Mouse (Mus musculus) layer of hippocampus, postnatal 25 days (tissue): ENCODE data around the gene Myo1a. TPM values are rescaled to one million over a fixed set of nuclear protein-coding genes. Genes with fewer than 3 reads are reported as not detected.
A peak's percentile ranks its signal among the peaks of the same experiment; 100 is the strongest.

Source experiments
- DNase-seq, 2 experiments: peaks; one replicate each; pipeline ENCODE4 v3.0.0; 2022; ENCODE audit warnings: mixed read lengths in 2 of 2, low spot score in 1 of 2; ENCODE audit errors: extremely low spot score in 1 of 2
- total RNA-seq, 2 experiments: library from RNA; stranded (reverse); gene quantifications; 2 replicates each; pipeline ENCODE4 v1.2.3; 2021

The Myo1a gene
- total RNA-seq, 2 experiments from 2014 or later, result 0.66 to 1.0 TPM

DNA sequence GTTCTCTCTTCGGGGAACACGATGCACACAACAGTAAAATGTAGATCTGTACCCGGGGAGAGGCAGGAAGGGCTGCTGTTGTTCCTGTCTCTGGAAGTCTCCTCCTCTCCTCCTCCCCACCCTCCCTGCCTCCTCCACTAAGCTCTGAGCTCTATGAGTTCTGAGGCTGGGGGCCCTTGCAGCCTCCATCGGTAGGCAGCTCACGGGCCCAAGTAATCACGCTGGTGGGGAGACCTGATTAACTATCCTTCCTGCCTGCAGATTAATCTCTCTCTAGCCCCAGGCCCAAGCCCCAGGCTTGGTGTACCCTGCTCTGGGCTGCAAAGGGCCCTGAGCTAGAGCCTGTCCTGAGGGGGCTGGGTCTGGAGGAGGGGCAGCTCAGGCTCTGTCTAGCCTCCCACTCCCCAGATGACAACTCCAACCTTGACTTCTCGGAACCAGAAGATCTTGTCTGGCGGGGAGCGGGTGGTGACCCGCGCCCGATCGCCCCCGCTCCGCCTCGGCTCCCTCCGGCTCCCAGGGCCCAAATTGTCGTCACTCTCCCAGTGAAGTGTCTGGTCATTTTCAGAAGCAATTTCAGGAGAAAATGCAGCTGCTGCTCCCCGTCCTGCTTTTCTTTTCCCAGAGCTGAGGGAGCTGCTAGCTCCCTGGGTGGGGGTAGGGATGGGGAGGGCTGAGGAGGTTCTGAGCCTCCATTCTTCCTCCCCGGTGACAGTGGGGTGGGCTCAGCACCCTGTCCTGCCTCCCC lies 16.9 kb downstream of the Myo1a start:
- no peak for DNase-seq

DNA sequence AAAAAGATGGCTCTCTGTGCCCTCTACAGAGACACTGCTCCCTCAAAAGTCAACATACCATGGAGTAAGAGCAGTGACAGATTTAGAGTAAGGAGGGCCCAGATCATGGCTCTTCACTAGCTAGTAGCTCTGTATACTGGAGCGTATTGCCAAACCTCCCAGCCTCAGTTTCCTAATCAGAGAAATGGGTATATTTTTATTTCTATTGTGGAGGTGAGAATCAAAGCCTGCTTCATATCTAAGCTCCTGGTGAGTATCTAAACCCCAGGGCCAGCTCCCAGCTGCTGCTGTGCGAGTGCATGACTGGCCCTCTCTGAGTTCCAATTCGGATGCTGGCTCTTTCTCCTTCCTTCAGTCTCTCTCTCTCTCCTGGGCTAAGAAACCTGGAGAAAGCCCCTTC lies 19.2 kb downstream of the Myo1a start, which contains the start of gene Tac2:
Tac2 (plus strand) TSS at position 301 of the 400 bp plus-strand sequence.
- no peak for DNase-seq

DNA sequence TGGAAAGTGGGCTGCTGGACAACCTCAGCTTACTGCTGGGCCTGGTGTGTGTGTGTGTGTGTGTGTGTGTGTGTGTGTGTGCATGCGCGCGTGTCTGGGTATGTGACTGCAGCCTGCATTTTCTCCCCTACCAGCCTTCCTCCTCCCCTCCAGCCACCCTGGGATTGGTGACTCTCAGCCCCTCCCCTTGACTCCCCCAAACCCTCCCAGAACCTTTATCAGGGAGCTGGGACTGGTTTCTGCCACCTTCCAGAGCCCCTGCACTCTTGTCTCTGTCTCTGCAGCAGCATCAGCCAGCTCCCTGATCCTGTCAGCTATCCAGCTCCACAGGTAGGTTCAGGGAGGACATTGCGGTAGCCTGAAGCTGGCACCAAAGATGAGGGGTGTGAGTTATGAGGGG lies 20.2 kb downstream of the Myo1a start:
- no peak for DNase-seq

DNA sequence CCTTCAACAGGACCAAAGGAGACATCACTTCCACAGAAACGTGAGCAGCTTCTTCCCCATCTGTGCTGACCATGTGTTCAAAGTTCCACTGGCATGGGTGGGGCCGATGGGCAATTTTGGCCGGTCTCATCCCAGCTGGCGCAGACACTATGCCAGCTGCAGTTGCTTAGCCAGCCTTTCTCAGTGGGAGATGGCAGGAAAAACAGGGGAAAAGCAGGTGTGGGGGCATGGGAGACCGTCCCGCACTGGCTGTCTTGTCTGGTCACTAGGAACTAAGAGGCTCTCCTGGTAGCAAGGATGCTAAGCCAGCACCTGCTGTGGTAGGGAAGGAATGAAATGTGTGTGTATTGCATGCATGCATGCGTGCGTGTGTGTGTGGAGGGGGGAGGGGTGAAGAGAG lies 23.5 kb downstream of the Myo1a start:
- DNase-seq, result no peak

DNA sequence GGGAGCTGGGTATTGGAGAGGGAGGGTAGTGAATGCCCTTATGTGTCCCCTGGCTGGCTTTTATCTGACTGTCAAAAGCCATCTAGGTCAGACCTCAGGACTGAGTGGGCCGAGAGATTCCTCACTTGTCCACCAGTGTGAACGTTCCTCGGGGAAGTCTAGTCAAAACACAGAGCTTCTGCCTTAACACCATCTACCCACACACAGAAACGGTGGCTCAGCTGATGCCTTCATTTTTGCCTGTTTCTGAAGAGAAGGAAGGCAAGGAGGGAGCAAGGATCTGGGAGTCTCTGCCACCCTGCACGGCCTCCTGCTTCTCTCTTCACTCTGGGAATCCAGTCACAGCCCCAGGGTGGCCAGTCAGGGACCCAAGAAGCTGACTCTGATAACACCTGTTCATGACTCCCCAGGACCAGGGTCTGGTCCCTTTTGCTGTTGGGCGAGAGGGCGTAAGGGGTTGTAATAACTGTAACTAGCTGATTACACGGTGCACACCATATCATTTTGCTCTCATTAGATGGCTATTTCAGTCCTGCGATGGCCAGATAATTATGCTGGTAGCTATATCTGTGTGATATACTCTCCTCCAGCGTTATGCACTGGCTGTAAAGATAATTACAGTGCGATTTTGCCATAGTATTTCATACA lies 25.4 kb downstream of the Myo1a start:
- DNase-seq, result no peak

DNA sequence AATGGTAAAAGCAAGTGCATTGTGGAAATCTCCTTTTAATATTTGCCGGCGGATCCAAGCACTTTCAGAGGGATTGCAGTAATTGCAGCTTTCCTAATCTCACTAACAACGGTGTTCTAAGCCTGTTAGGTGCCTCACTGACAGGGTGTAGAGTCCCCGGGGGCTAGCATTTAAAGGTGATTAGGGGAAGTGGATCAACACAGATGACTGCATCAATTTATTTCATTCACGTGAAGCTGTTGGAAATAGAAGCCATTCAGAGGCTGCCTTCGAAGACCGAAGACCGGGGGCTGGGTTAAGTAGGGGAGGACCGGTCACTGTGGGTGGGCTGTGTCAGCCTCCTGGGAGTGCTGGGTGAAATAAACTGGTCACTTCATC lies 26.0 kb downstream of the Myo1a start:
- no peak for DNase-seq

DNA sequence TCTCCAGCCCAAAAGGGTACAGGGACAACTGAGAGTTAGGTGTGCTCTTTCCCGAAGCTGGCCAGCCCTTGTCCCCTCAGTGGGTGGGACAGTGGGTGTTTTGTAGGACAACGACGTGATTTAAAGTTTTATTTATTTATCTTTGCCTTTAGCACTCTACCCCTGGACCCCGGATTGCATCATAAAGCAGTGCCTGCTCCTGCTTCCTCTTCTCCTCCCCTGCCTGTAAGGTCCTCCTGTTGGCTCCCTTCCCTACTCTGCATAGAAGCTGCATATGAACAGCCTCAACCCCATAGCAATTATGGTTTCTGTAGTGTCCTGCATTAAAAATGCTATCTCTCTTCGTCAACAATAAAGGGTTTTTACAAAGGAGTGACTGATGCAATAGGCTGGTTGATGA lies 26.4 kb downstream of the Myo1a start:
- no peak for DNase-seq

DNA sequence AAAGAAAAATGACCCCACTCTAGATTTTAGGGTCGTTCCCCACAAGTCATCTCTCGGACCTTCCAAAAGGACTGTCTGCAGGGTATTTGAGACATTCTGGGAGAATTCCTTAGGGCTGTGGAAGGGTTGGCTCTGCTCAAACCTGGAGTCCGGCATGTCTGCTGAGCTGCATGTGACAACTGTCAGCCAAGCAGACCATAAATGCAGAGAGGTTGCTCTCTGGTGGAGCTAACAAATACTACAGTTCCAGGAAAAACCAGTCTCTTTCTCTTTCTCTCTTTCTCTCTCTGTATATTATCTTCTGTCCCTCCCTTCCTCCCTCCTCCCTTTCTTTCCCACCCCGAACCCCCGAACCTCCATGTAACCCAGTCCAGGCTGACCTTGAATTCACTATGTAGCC lies 29.5 kb downstream of the Myo1a start:
- DNase-seq, result no peak

DNA sequence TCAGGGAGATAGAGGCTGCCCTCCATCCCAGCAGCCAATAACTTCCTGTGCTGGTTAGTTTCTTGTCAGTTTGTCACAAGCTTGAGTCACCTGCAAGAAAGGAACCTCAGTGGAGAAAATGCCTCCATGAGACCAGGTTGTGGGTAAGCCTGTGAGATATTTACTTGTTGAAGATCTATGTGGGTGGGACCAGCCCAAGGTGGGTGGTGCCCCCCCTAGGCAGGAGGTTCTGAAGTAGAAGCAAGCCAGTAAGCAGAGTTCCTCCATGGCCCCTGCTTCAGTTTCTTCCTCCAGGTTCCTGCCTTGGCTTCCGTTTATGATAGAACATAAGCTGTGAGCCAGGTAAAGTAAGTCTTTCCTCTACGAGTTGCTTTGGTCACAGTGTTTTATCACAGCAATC lies 31.3 kb downstream of the Myo1a start:
- DNase-seq, result no peak

DNA sequence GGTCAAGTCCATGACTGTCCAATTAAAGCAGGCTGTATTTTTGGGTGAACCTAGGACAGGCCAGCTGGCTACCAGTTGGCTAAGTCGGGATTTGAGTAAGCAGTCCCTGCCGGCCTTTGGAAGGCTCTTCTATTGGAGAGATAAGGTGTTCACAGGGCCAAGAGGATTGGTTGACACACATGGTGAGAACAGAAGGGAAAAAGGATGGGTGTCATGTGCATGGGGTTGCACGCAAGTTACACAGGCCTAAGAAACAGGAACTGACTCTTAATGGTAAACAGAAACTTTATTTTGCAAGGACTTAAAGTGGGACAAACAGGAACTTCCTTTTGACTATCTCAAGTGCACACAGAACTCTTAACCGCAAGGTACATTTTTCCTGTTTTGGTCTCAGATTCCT lies 31.9 kb downstream of the Myo1a start:
- DNase-seq, result no peak

DNA sequence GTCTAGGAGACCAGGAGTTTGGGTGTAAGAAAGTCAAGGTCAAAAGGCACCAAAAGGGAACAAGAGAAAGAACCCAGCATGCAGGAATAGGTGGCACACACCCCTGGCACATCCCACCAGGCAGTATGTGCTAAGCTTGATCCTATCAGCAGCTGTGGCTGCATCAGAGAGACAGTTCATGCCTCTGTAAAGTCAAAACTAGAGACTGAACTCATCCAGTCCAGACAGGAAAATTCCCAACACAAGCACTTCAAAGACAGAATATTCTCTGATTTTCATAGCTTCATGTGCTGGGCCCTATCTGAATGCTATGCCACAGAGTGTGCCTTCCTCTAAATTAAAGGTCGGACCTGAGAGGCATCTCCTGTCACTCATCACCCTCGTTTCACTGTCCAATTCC lies 32.6 kb downstream of the Myo1a start:
- no peak for DNase-seq

DNA sequence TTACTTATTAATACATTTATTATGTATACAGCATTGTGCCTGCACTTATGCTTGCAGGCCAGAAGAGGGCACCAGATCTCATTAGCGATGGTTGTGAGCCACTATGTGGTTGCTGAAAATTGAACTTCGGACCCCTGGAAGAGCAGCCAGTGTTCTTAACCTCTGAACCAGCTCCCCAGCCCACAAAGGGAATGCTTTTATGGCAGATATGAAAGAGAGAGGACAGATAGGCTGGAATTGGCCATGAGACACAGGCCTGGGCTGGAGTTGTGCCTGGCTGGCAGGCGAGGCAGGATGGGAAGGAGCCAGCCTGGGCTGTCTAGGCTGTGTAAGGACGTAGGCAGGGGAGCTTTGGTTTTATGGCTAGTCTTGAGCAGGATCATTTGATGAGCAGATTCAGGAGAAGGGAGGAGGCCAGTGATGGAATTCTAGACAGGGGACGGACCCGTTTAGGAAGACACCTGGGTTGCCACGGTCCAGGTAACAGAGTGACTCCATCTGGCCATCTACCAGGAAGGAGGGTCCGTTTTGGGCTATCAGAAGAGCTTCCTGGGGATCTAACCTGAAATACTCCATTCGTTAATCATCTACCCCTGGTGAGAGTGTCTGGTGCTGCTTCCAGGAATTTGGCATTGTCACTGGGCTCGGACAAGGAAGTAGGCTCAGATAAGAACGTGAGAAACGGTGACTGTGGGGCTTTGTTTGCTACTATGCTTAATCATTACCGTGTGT lies 33.3 kb downstream of the Myo1a start:
- peak in 1 of 2 experiments; percentile 31 for DNase-seq

DNA sequence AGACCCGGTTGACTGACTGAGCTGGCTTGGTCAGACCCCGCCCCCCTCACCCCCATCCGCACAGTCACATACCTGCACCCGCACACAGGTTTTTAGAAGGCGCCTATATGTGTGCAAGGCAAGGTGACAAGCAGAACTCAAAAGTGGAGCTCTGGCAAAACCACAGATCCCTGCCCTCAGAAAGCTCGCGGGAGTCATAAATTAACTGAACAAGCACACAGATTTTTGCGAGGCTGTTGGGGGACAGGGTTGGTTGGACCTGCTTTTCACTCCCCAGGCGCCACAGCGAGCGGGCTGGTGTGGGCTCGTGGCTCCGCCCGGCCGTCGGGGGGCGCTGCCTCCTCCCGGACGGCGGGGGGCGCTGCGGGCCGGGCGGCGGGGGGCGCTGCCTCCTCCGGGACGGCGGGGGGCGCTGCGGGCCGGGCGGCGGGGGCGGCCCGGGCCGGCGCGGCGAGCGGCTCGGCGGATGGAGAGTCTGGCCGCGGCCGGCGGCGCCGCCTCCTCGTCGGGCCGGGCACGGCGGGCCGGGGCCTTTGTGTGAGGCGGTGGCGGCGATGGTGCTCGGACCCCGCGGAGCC lies 34.2 kb downstream of the Myo1a start, which contains the start of gene Zbtb39:
Zbtb39 (plus strand) TSS at position 456 of the 578 bp plus-strand sequence.
- DNase-seq, result peak; percentile 63 to 73

DNA sequence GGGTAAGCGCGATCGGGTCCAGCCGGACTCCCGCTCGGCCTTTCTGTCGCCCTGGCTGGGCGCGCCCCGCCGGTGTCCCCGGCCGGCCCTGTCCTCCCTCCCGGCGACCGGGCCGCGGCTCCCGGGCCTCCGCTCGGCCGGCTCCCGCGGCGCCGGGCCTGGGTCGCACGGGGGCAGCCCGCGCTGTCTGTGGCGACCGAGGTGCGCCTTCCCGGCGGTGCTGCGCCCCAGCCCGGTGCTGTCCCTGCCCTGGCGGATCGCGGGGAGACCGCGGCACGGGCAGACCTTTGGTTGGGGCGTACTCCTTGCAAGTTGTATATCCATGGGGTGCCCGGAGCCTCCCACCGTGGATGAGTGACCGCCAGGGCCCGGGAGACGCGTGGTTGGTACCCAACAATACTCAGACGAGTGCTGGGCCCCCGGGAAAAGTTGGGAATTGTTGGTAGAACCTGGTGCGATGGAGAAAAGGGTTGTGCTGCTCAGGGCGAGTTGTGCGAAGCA lies 34.7 kb downstream of the Myo1a start:
- DNase-seq, result no peak

DNA sequence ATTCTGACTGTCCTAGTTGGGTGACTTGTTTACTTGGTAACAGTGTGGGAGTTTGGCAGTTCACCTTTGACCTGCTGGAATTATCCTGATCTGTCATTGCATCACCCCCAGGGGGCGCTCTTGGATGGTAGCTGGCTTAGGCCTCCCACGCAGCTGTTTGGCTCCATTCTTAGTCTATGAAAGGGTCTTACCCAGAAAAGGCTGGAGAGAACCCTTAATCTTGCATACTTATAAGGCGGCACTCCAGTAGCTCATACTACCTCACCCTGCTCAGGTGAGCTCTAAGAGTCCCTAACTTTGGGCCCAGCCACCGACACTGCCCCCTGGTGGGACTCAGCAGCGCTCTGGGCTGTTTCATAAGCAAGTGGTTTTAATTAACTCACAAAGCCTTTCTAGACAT lies 39.7 kb downstream of the Myo1a start:
- peak in 1 of 2 experiments; percentile 53 for DNase-seq

DNA sequence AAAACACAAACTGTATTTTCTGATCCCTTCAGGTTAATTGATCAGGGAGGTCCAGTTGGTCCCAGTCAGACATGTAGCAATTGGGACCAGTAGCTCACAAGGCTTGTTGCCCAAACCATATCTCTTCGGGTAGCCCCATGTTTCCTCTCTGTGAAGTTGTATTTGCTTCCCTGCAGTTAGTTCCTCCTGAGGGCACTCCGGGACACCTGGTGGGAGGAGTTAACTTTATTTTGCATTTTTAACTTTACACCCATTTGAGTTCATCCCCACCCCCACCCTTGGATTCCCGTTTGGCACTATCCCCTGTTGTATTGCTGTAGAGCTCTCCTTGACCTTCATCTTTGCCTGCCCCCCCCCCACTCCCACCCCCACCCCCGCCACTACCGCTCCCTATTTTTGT lies 40.9 kb downstream of the Myo1a start:
- no peak for DNase-seq

DNA sequence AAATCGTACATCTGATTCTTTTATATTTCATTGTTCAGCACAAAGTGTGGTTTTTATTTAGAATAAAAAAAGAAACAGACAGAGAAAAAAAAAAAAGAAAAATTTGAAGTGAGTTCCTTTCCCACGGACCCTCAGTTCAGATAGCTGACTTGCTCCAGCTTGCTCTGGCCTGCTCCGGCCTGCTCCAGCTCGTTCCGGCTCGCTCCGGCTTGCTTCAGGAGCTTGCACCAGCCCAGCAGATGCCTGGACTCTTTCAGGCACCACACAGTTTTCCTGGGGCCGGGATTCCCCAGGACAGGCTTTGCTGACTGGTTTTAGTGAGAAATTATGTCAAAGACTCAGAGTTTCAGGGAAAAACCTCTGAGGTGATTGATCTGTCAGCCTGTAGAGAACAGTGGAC lies 42.3 kb downstream of the Myo1a start:
- no peak for DNase-seq

DNA sequence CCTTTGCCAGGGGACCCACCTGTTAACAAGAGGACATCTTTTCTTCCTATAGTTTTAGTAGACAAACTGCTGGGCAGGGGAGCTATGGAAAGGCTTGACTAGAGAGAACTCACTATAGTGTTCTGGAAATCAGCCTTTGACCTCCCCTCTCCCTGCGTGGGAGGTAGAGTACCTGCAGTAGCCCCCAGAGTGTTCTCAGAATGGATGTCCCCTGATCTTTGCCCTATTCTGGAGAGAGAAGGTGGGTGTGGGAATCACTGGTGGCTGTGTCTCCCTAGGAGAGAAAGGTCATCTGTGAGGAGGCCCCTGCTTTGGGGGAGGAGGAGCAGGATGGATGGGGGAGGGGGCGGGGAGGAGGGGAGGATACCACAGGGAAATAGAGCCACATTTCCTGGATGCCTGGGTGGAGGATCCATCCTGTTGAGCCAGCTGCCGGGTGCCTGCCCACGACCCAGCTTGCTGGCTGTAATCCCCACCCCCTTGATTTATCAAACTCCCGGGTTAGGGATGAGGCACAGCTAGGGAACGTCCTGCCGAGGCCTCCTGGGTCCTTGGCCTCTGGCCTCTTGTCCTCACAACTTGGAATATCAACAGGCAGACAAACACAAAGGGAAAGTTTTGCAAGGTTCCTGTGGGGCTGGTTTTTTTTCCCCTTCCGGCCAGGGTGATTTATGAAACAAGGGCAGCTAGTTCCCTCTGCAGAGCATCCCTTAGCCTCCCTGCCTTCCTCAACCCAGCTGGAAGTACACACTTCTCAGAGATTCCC lies 44.1 kb downstream of the Myo1a start:
- no peak for DNase-seq

DNA sequence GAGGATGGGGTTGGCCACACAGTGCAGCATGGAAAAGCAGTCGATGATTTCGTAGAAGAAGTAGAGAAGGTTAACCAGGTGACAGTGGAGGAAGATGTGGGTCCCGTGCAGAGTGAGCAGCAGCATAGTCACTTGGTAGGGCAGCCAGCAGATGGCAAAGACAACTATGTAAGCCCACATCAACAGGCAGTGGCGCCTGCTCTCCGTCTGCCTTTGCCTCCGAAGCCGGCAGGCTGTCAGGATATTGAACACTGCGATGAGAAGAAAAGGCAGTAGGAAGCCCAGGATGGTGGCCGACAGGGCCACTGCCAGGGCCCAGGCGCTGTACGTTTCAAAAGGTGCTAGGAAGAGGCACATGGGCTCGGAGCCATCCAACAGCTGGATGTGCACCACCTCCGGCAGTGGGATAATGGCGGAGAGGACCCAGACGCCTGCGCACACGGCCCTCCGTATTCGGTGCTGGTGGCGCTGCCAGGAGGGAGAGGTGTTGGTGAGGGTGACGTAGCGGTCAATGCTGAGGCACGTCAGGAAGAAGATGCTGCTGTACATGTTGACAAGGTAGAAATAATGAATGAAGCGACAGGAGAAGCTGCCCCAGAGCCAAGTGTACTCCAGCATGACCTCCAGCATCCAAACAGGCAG lies 45.3 kb downstream of the Myo1a start:
- no peak for DNase-seq

DNA sequence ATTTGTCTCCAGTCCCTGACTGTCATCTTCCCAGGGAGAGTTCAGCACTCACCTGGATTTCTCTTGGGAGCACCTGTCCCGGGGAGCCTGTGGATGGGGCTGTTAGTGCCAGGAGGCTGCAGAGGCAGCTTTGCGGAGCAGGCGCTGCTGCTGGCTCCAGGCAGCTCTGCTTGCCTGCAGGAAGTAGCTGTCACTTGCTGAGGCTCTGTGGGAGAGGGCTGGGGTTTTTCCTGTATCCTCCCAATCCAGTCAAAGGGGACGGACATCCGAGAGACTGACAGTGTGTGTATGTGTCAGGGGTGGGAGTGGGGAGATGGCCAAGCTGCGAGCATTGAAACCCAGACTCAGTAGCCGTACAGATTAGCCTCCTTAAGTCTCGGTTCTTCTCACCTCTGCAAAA lies 46.6 kb downstream of the Myo1a start, which contains the start of gene Gpr182:
Gpr182 (minus strand) TSS at position 185 of the 400 bp plus-strand sequence.
- no peak for DNase-seq
